Mouse (Mus musculus): ENCODE measurements at regions not wholly inside any gene's neighbourhood (a gene's known extent, or its start where the extent isn't known, plus 50 kb on each side); places are given as distances from the start of the nearest gene placed in this dataset.

- TF ChIP-seq CTCF (conservative IDR thresholded peaks at IDR 0.05; ENCODE audit: low read length) (no peak), NANOG (IDR thresholded peaks at IDR 0.05; ENCODE audit: borderline replicate concordance, low read length) (no peak)
These were observed 101.6 kb upstream of the Spred1 start for GRCm38 (mm10) chr2:117019552-117019951.
